Mouse (Mus musculus): ENCODE data around the gene Lrrc42. TPM values are rescaled to one million over a fixed set of nuclear protein-coding genes. Genes with fewer than 3 reads are reported as not detected.

The Lrrc42 gene
- polyA plus RNA-seq, 1 experiment from 2014 or later = 97.1 TPM

DNA sequence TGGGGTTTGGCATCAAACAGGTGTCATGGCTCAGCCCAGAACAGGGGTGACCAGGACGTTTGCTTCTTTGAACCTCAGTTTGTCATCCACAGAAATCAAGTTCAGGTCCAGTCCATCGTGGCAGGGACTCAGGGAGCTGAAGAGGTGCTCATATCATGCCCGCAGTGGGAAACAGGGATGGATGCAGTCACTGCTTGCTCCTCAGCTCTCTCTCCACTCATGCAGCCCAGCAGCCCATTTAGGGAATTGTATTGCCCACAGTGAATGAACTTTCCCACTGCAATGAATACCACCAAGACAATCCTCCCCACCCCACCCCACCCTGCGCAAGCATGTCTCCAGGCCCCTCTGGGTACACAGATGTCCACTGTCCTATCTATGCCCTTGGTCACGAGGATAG lies 41.4 kb downstream of the Lrrc42 start:
- no peak for ATAC-seq (replicated peaks; ENCODE audit: low FRiP score)
- peaks cover 17% of the 10 kb centered on the region; the same call in 1 of the 2 replicates for H3K4me1 ChIP-seq
- H3K9ac ChIP-seq = no peak overlapping the region
- H3K27me3 ChIP-seq = no peaks in the 10 kb centered on the region
- H3K4me2 ChIP-seq = no peak overlapping the region
- WGBS = 71% methylated on average over 5 of the region's 5 CpGs
- peaks cover 17% of the 10 kb centered on the region for H3K36me3 ChIP-seq
- no peaks in the 10 kb centered on the region for H3K9me3 ChIP-seq (replicated peaks)
- H3K4me3 ChIP-seq (replicated peaks) = no peak overlapping the region
- no peak overlapping the region for H3K27ac ChIP-seq

DNA sequence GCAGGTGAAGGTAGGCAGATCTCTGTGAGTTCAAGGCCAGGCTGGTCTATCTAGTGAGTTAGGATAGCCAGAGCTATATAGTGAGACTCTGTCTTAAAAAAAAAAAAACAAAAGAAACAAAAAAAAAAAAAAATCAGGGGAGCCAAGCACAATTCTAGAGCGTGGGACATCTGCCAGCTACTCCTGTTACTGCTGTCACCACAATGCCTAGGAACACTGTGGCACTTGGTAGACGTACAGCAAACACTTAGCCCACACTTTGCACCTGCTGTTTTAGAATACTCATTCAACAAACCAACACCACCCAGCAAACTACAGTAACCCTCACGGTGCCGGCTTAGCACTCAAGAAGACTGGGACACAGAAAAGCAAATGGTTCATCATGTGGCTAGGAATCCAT lies 41.9 kb downstream of the Lrrc42 start:
- no peak for ATAC-seq (replicated peaks; ENCODE audit: low FRiP score)
- peaks cover 17% of the 10 kb centered on the region; the same call in 1 of the 2 replicates for H3K4me1 ChIP-seq
- no peak overlapping the region for H3K9ac ChIP-seq
- H3K4me3 ChIP-seq (replicated peaks) = no peak overlapping the region
- 80% methylated on average over 4 of the region's 4 CpGs for WGBS
- no peaks in the 10 kb centered on the region for H3K27me3 ChIP-seq
- H3K36me3 ChIP-seq = peaks cover 21% of the 10 kb centered on the region
- H3K9me3 ChIP-seq (replicated peaks) = no peaks in the 10 kb centered on the region
- no peak overlapping the region for H3K27ac ChIP-seq
- H3K4me2 ChIP-seq = no peak overlapping the region

DNA sequence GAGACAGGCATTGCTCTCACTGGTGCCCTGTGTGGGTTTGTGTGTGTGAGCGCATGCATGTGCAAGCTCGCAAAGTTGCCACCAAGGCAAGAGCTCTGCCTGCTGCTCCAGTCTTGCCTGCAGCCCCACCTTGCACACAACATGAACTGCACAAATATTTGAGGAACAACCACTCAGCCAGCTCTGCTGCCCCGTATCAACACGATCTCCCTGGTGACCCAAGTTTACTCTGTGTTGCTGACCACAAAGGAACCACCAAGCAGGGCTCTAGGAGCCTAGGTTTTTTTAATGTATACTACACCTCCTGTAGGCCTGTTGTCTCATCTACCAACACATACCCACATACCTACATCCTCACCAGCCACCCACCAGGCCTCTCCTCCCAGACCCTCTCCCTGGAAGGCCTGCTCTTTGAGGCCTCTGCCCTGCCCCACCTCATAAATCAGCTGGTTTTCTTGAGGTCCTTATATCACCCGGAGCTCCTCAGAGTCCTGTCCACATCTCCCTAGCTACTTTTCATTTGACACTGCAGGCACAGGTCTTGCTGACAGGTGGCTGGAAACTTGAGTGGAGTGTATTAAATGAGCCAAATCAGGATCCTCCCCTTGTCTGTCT lies 42.7 kb downstream of the Lrrc42 start:
- H3K4me3 ChIP-seq (replicated peaks) = no peak overlapping the region
- WGBS = 50% methylated on average over 5 of the region's 5 CpGs
- ATAC-seq (replicated peaks; ENCODE audit: low FRiP score) = peak; percentile 62; the same call in 1 of the 2 replicates
- H3K27me3 ChIP-seq = no peaks in the 10 kb centered on the region
- H3K9ac ChIP-seq = no peak overlapping the region
- H3K27ac ChIP-seq = peak overlapping the region; percentile 37; the same call in 1 of the 2 replicates
- H3K9me3 ChIP-seq (replicated peaks) = no peaks in the 10 kb centered on the region
- H3K4me1 ChIP-seq = peaks cover 17% of the 10 kb centered on the region; the same call in 1 of the 2 replicates
- H3K4me2 ChIP-seq = no peak overlapping the region
- H3K36me3 ChIP-seq = peaks cover 29% of the 10 kb centered on the region

DNA sequence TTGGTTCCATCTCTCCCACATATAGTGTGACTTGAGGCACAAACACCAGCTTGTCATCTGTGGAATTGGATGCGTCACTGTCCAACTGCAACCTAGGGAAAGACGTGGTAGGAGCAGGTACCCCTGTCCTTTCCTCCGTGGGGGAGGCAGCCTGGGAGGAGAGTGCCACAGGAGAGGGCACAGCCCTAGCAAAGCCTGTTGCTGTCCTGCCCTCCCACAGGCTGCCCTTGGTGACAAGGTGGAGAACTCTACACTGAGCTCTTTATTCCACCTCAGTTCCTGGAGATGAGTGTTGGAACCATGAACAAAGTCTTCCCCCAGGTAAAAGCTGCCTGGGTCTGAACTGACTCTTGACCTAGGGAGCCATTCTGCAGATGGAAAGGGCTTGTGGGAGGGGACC lies 44.5 kb downstream of the Lrrc42 start, which contains the start of gene Ldlrad1:
Ldlrad1 (plus strand) TSS at position 301 of the 400 bp plus-strand sequence.
- Histone ChIP-seq H3K27me3 (no peaks in the 10 kb centered on the region), H3K4me1 (peaks cover 17% of the 10 kb centered on the region; the same call in 1 of the 2 replicates), H3K9ac (no peak within 1 kb of the TSS), H3K36me3 (peaks cover 45% of the 10 kb centered on the region), H3K4me2 (no peak within 1 kb of the TSS), H3K9me3 (replicated peaks) (no peaks in the 10 kb centered on the region), H3K4me3 (replicated peaks) (no peak within 1 kb of the TSS), H3K27ac (no peak within 1 kb of the TSS)
- ATAC-seq (replicated peaks; ENCODE audit: low FRiP score) = no peak
- WGBS = 65% methylated on average over 3 of the region's 3 CpGs

DNA sequence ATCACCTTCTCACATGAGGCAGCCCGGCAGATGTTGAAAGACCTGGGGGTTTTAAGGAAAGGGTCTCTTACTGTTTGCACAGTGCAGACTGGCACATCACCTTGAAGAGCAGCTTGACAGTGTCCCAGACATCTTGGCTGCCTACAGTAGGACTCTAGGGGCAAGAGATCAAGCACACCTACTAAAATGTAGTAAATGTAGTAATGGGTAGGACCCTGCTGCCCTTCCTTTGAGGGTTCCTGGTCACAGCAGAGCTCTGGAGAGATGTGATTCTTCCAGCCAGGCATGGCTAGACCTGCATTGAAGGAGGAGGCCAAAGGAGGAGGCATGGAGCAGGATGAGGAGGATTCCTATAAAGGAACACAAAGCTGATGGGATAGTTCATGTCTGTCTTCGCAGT lies 46.3 kb downstream of the Lrrc42 start:
- Histone ChIP-seq H3K36me3 (peaks cover 64% of the 10 kb centered on the region), H3K4me1 (peaks cover 12% of the 10 kb centered on the region; the same call in 1 of the 2 replicates), H3K9ac (no peak overlapping the region), H3K4me3 (replicated peaks) (no peak overlapping the region), H3K9me3 (replicated peaks) (no peaks in the 10 kb centered on the region), H3K27ac (no peak overlapping the region), H3K27me3 (no peaks in the 10 kb centered on the region), H3K4me2 (no peak overlapping the region)
- 98% methylated on average over 2 of the region's 2 CpGs for WGBS
- ATAC-seq (replicated peaks; ENCODE audit: low FRiP score) = no peak

DNA sequence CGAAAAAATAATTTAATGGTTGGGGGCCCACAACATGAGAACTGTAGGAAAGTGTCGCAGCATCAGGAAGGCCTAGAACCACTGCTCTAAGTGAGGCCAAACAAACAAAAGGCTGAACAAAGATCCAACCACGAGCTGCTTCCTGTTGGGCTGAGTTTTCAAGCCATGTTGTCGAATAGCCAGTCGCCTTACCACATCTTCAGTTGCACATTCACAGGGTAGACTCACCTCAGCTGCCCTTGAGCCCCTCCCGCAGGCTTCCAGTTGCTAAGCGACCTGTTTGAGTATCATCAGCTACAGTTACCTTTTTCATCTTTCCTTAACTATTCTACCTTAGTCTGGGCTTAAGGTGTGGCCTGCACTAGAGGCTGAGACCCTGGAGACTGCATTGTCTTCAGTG lies 50.3 kb downstream of the Lrrc42 start:
- Histone ChIP-seq H3K36me3 (peaks cover 97% of the 10 kb centered on the region), H3K4me1 (no peaks in the 10 kb centered on the region)
- 87% methylated on average over 7 of the region's 7 CpGs for WGBS

DNA sequence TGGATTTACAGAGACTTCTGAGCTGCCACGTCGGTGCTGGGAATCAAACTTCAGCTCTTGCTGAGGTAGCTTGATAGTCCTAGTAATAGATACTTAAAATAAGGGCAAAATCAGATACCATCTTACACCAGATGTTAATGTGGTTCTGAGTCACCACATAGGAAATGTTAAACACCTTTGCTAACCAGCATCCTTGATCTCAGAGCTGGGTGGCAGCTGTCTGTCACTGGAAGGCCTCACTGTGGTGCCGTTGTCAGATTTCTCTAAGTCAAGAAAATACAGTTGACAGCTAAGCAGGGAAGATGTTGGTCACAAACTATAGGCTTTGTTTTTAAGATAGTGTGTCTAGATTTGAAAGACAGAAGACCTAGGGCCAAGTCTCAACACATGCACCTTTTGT lies 51.6 kb downstream of the Lrrc42 start:
- Histone ChIP-seq H3K9ac (no peak overlapping the region), H3K36me3 (peaks cover 96% of the 10 kb centered on the region), H3K9me3 (replicated peaks) (no peaks in the 10 kb centered on the region), H3K27ac (no peak overlapping the region), H3K4me2 (no peak overlapping the region), H3K4me1 (no peaks in the 10 kb centered on the region), H3K4me3 (replicated peaks) (no peak overlapping the region), H3K27me3 (no peaks in the 10 kb centered on the region)
- ATAC-seq (replicated peaks; ENCODE audit: low FRiP score) = no peak
- 90% methylated on average over 3 of the region's 3 CpGs for WGBS

More for the DNA sequence above, 50.3 kb downstream of the Lrrc42 start:
- no peak for ATAC-seq (replicated peaks; ENCODE audit: low FRiP score)
- H3K9ac ChIP-seq = no peak overlapping the region
- H3K4me3 ChIP-seq (replicated peaks) = no peak overlapping the region
- no peak overlapping the region for H3K27ac ChIP-seq
- no peaks in the 10 kb centered on the region for H3K9me3 ChIP-seq (replicated peaks)
- H3K27me3 ChIP-seq = no peaks in the 10 kb centered on the region
- H3K4me2 ChIP-seq = no peak overlapping the region

DNA sequence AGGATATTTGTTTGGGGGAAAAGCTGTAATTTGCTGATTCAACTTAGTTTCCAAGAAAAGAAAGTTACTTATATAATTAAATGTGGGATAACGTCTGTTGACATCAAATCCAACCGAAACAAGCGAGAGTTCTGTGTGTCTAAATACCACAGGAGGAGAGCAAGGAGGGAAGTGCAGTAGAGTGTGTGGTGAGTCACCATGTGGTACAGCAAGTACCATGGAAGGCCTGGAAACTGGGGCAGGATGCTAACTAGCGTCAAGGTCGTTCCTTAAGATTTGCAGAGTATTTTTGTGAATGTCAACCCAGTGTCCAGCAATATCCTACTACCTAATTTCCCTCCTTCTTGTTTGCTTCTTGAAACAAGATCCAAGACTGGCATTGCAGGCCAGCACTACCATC lies 55.3 kb downstream of the Lrrc42 start:
- no peak overlapping the region for H3K4me2 ChIP-seq
- no peak overlapping the region for H3K4me3 ChIP-seq (replicated peaks)
- no peaks in the 10 kb centered on the region for H3K4me1 ChIP-seq
- no peaks in the 10 kb centered on the region for H3K27me3 ChIP-seq
- no peak for ATAC-seq (replicated peaks; ENCODE audit: low FRiP score)
- no peak overlapping the region for H3K9ac ChIP-seq
- no peak overlapping the region for H3K27ac ChIP-seq
- H3K9me3 ChIP-seq (replicated peaks) = no peaks in the 10 kb centered on the region
- peaks cover 95% of the 10 kb centered on the region for H3K36me3 ChIP-seq
- 95% methylated on average over 5 of the region's 5 CpGs for WGBS

DNA sequence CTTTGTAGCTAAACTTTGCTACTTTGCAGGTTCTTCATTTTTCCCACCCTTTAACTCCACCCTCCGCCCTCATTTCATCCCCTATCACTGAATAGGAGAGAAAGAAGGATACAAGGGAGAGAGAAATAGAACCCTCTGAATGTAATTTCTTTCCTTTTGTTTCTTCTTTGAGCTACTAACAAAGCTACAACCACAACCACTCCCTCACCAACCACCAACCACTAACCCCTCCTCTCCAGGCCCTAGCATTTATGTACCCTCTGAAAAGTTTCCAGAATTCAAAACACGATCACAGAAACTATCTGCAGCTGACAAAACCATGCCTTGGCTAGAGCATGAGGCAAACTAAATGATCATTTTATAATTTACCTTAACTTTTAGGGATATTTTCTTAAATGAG lies 56.9 kb downstream of the Lrrc42 start:
- Histone ChIP-seq H3K4me2 (no peak overlapping the region), H3K4me3 (replicated peaks) (no peak overlapping the region), H3K9ac (no peak overlapping the region), H3K27ac (no peak overlapping the region), H3K27me3 (no peaks in the 10 kb centered on the region), H3K9me3 (replicated peaks) (no peaks in the 10 kb centered on the region), H3K36me3 (peaks cover 91% of the 10 kb centered on the region), H3K4me1 (no peaks in the 10 kb centered on the region)
- ATAC-seq (replicated peaks; ENCODE audit: low FRiP score) = no peak
- 92% methylated on average over 2 of the region's 2 CpGs for WGBS

DNA sequence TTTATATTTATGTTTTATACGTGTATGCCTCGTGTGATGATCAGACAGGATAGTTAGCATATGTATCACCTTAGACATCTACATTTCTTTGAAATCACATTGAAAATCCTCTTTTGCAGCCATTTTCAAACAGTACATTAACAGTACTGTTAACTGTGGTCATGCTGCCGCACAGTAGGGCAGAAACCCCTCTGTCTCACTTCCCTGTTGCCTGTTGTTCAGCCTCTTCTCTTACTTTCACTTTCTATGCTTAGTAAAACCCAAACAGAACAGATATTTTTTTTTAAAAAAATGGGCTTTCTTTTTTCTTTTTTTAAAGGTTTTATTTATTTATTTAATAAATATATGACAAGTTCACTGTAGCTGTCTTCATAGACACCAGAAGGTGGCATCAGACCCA lies 59.5 kb downstream of the Lrrc42 start:
- Histone ChIP-seq H3K4me1 (no peaks in the 10 kb centered on the region), H3K4me2 (no peak overlapping the region), H3K36me3 (peaks cover 89% of the 10 kb centered on the region), H3K9ac (no peak overlapping the region), H3K4me3 (replicated peaks) (no peak overlapping the region), H3K9me3 (replicated peaks) (no peaks in the 10 kb centered on the region), H3K27ac (no peak overlapping the region), H3K27me3 (no peaks in the 10 kb centered on the region)
- ATAC-seq (replicated peaks; ENCODE audit: low FRiP score) = no peak
- 96% methylated on average over 3 of the region's 3 CpGs for WGBS

DNA sequence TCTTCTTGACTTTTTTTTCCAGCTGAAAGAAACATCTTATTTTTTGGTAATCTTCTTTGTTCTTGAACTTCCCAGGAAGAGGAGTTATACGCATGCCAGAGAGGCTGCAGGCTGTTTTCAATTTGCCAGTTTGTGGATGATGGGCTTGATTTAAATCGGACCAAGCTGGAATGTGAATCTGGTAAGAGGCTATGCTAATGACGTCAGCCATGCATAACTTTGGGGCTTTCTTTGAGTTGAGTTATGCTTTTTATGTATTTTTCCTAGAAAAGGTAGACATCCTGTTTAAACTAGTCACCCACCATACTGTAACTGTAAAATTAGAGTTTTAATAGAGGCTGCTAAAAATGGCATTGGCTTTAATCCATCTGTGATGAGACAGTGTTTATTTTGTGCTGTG lies 67.6 kb downstream of the Lrrc42 start:
- no peak for ATAC-seq (replicated peaks; ENCODE audit: low FRiP score)
- H3K27me3 ChIP-seq = no peaks in the 10 kb centered on the region
- no peak overlapping the region for H3K4me2 ChIP-seq
- H3K36me3 ChIP-seq = peaks cover 50% of the 10 kb centered on the region
- H3K9me3 ChIP-seq (replicated peaks) = no peaks in the 10 kb centered on the region
- 47% methylated on average over 3 of the region's 3 CpGs for WGBS
- H3K9ac ChIP-seq = no peak overlapping the region
- H3K4me3 ChIP-seq (replicated peaks) = no peak overlapping the region
- peaks cover 22% of the 10 kb centered on the region for H3K4me1 ChIP-seq
- no peak overlapping the region for H3K27ac ChIP-seq
